Mouse (Mus musculus) liver, embryonic 12.5 days (tissue): ENCODE results near the gene Taok3. TPM values are rescaled to one million over a fixed set of nuclear protein-coding genes. Genes with fewer than 3 reads are reported as not detected.

Experiments
- ATAC-seq: fragments of 200-750 bp; cut with Nextera tagmentation; 2 replicates; pipeline ENCODE4 v1.8.0; 2017; ENCODE audit warnings: moderate number of reproducible peaks, mild to moderate bottlenecking, moderate library complexity
- H3K27ac ChIP-seq: fragments of 300-500 bp; sonication (generic); 2 replicates; pipeline ENCODE4 v1.5.1; 2016; ENCODE audit warnings: mild to moderate bottlenecking
- H3K27me3 ChIP-seq: fragments of 300-500 bp; sonication (generic); replicated peaks from 2 replicates; pipeline ENCODE4 v1.6.1; 2016; ENCODE audit warnings: mild to moderate bottlenecking, moderate library complexity
- H3K36me3 ChIP-seq: fragments of 300-500 bp; sonication (generic); 2 replicates; pipeline ENCODE4 v1.6.1; 2016; ENCODE audit warnings: mild to moderate bottlenecking, moderate library complexity
- H3K4me1 ChIP-seq: fragments of 300-500 bp; sonication (generic); 2 replicates; pipeline ENCODE4 v1.6.1; 2016
- H3K4me2 ChIP-seq: fragments of 300-500 bp; sonication (generic); 2 replicates; pipeline ENCODE4 v1.6.1; 2016; ENCODE audit warnings: mild to moderate bottlenecking, moderate library complexity
- H3K4me3 ChIP-seq: fragments of 300-500 bp; sonication (generic); 2 replicates; pipeline ENCODE4 v1.5.1; 2016; ENCODE audit warnings: mild to moderate bottlenecking, moderate library complexity
- H3K9ac ChIP-seq: fragments of 300-500 bp; sonication (generic); 2 replicates; pipeline ENCODE4 v1.6.1; 2016; ENCODE audit warnings: mild to moderate bottlenecking, moderate library complexity
- H3K9me3 ChIP-seq: fragments of 300-500 bp; sonication (generic); replicated peaks from 2 replicates; pipeline ENCODE4 v1.6.1; 2016; ENCODE audit warnings: mild to moderate bottlenecking, moderate library complexity
- WGBS: fragments of 180-500 bp; shearing (Covaris S2); methylation state at CpG from one replicate; pipeline ENCODE4 v1.1.7; 2016; ENCODE audit not compliant: insufficient replicate concordance; 5-methylcytosine and 5-hydroxymethylcytosine counted together
- polyA plus RNA-seq: library from polyadenylated mRNA; unstranded; fragments of >200 nt; fragmentation: Nextera tagmentation; extraction: Ambion mirVana; gene quantifications from 2 replicates; pipeline ENCODE4 v1.2.1, GENCODE M21; 2016

Gene Taok3
- polyA plus RNA-seq, 1 experiment from 2014 or later: 67.9 TPM

- Histone ChIP-seq H3K4me1 (peaks cover 95% of the 10 kb centered on the region), H3K27ac (peak overlapping the region; percentile 96), H3K9me3 (no peaks in the 10 kb centered on the region), H3K27me3 (no peaks in the 10 kb centered on the region), H3K36me3 (peaks cover 11% of the 10 kb centered on the region), H3K4me3 (peak overlapping the region; percentile 65), H3K4me2 (peak overlapping the region; percentile 89), H3K9ac (peak overlapping the region; percentile 77)
- WGBS: 16% methylated on average over 3 of the region's 3 CpGs
- no peak for ATAC-seq
Measured at GRCm38 (mm10) chr5:117134889-117135456, 15.0 kb downstream of the Taok3 start.

- Histone ChIP-seq H3K36me3 (peaks cover 6% of the 10 kb centered on the region; the same call in 1 of the 2 replicates), H3K4me3 (peak overlapping the region; percentile 65), H3K4me1 (peaks cover 96% of the 10 kb centered on the region), H3K27me3 (no peaks in the 10 kb centered on the region), H3K9me3 (no peaks in the 10 kb centered on the region), H3K27ac (peak overlapping the region; percentile 96), H3K9ac (peak overlapping the region; percentile 77), H3K4me2 (peak overlapping the region; percentile 89)
- ATAC-seq: peak; percentile 25
- WGBS: 2% methylated on average over 9 of the region's 9 CpGs
Measured at GRCm38 (mm10) chr5:117135869-117136268, 15.9 kb downstream of the Taok3 start.

GRCm38 (mm10) chr5:117136570-117136969 lies 16.6 kb downstream of the Taok3 start:
- Histone ChIP-seq H3K4me3 (peak overlapping the region; percentile 65), H3K9ac (peak overlapping the region; percentile 77), H3K27ac (peak overlapping the region; percentile 96), H3K9me3 (no peaks in the 10 kb centered on the region), H3K36me3 (peaks cover 13% of the 10 kb centered on the region; the same call in 1 of the 2 replicates), H3K27me3 (no peaks in the 10 kb centered on the region), H3K4me2 (peak overlapping the region; percentile 89), H3K4me1 (peaks cover 97% of the 10 kb centered on the region)
- no peak for ATAC-seq
- 32% methylated on average over 5 of the region's 5 CpGs for WGBS

- Histone ChIP-seq H3K27me3 (no peaks in the 10 kb centered on the region), H3K4me1 (peaks cover 96% of the 10 kb centered on the region), H3K27ac (peak overlapping the region; percentile 96), H3K9ac (peak overlapping the region; percentile 77), H3K4me3 (peak overlapping the region; percentile 65), H3K9me3 (no peaks in the 10 kb centered on the region), H3K4me2 (peak overlapping the region; percentile 89), H3K36me3 (peaks cover 16% of the 10 kb centered on the region; the same call in 1 of the 2 replicates)
- WGBS: 33% methylated on average over 10 of the region's 10 CpGs
- ATAC-seq: no peak
Measured at GRCm38 (mm10) chr5:117137011-117137410, 17.1 kb downstream of the Taok3 start.

GRCm38 (mm10) chr5:117137594-117137993 lies 17.7 kb downstream of the Taok3 start:
- 20% methylated on average over 8 of the region's 8 CpGs for WGBS
- Histone ChIP-seq H3K4me1 (peaks cover 96% of the 10 kb centered on the region), H3K4me3 (peak overlapping the region; percentile 65), H3K4me2 (peak overlapping the region; percentile 89), H3K27ac (peak overlapping the region; percentile 96), H3K9ac (peak overlapping the region; percentile 77), H3K9me3 (no peaks in the 10 kb centered on the region), H3K36me3 (peaks cover 22% of the 10 kb centered on the region), H3K27me3 (no peaks in the 10 kb centered on the region)
- peak; percentile 62 for ATAC-seq

GRCm38 (mm10) chr5:117138295-117138988 lies 18.5 kb downstream of the Taok3 start:
- Histone ChIP-seq H3K9ac (peak overlapping the region; percentile 77), H3K4me1 (peaks cover 95% of the 10 kb centered on the region), H3K4me2 (peak overlapping the region; percentile 89), H3K4me3 (peak overlapping the region; percentile 65), H3K36me3 (peaks cover 27% of the 10 kb centered on the region), H3K9me3 (no peaks in the 10 kb centered on the region), H3K27me3 (no peaks in the 10 kb centered on the region), H3K27ac (peak overlapping the region; percentile 96)
- WGBS: 20% methylated on average over 11 of the region's 11 CpGs
- peak; percentile 84 for ATAC-seq

GRCm38 (mm10) chr5:117139822-117140221 lies 19.9 kb downstream of the Taok3 start:
- H3K4me2 ChIP-seq: peak overlapping the region; percentile 89
- no peak for ATAC-seq
- H3K27me3 ChIP-seq: no peaks in the 10 kb centered on the region
- H3K36me3 ChIP-seq: peaks cover 39% of the 10 kb centered on the region
- no peak overlapping the region for H3K4me3 ChIP-seq
- H3K9me3 ChIP-seq: no peaks in the 10 kb centered on the region
- 54% methylated on average over 8 of the region's 8 CpGs for WGBS
- peak overlapping the region; percentile 96 for H3K27ac ChIP-seq
- peaks cover 96% of the 10 kb centered on the region for H3K4me1 ChIP-seq
- H3K9ac ChIP-seq: peak overlapping the region; percentile 42

GRCm38 (mm10) chr5:117140374-117140773 lies 20.4 kb downstream of the Taok3 start:
- Histone ChIP-seq H3K27ac (peak overlapping the region; percentile 96), H3K9me3 (no peaks in the 10 kb centered on the region), H3K4me3 (no peak overlapping the region), H3K9ac (peak overlapping the region; percentile 42), H3K4me2 (peak overlapping the region; percentile 89), H3K4me1 (peaks cover 96% of the 10 kb centered on the region), H3K27me3 (no peaks in the 10 kb centered on the region), H3K36me3 (peaks cover 45% of the 10 kb centered on the region)
- no peak for ATAC-seq
- WGBS: 45% methylated on average over 7 of the region's 7 CpGs

- peaks cover 11% of the 10 kb centered on the region for H3K9me3 ChIP-seq
- no peak overlapping the region for H3K9ac ChIP-seq
- 54% methylated on average over 9 of the region's 9 CpGs for WGBS
- H3K4me2 ChIP-seq: 0 out of 2 replicates have a peak overlapping the region, but pooled peaks have one; percentile 3
- no peak overlapping the region for H3K4me3 ChIP-seq
- H3K36me3 ChIP-seq: peaks cover 71% of the 10 kb centered on the region
- peak overlapping the region; percentile 64 for H3K27ac ChIP-seq
- H3K4me1 ChIP-seq: peaks cover 85% of the 10 kb centered on the region
- peak; percentile 59 for ATAC-seq
- no peaks in the 10 kb centered on the region for H3K27me3 ChIP-seq
Measured at GRCm38 (mm10) chr5:117143721-117144135, 23.8 kb downstream of the Taok3 start.

- Histone ChIP-seq H3K27ac (no peak overlapping the region), H3K4me3 (no peak overlapping the region), H3K4me2 (no peak overlapping the region), H3K9me3 (peaks cover 11% of the 10 kb centered on the region), H3K9ac (no peak overlapping the region), H3K36me3 (peaks cover 77% of the 10 kb centered on the region), H3K27me3 (no peaks in the 10 kb centered on the region), H3K4me1 (peaks cover 78% of the 10 kb centered on the region)
- ATAC-seq: no peak
Measured at GRCm38 (mm10) chr5:117146165-117146564, 26.2 kb downstream of the Taok3 start.

- H3K27me3 ChIP-seq: no peaks in the 10 kb centered on the region
- no peak overlapping the region for H3K27ac ChIP-seq
- peaks cover 78% of the 10 kb centered on the region for H3K36me3 ChIP-seq
- H3K4me2 ChIP-seq: no peak overlapping the region
- peaks cover 66% of the 10 kb centered on the region for H3K4me1 ChIP-seq
- 88% methylated on average over 16 of the region's 16 CpGs for WGBS
- peaks cover 11% of the 10 kb centered on the region for H3K9me3 ChIP-seq
- no peak overlapping the region for H3K9ac ChIP-seq
- ATAC-seq: no peak
- no peak overlapping the region for H3K4me3 ChIP-seq
Measured at GRCm38 (mm10) chr5:117147187-117148095, 27.5 kb downstream of the Taok3 start.
